Mouse (Mus musculus) lung, postnatal 0 days (tissue): ENCODE measurements at regions not wholly inside any gene's neighbourhood (a gene's known extent, or its start where the extent isn't known, plus 50 kb on each side); places are given as distances from the start of the nearest gene placed in this dataset.

Source experiments
- CTCF ChIP-seq: IDR thresholded peaks from 2 replicates; pipeline ENCODE4 v1.5.1; 2016; ENCODE audit warnings: antibody characterized with exemption, mild to moderate bottlenecking
- EP300 ChIP-seq: IDR thresholded peaks from 2 replicates; pipeline ENCODE4 v1.6.1; 2016; ENCODE audit warnings: antibody characterized with exemption, mild to moderate bottlenecking, control low read depth

GRCm38 (mm10) chr8:44455433-44455832 lies 479.8 kb upstream of the Fat1 start:
- TF ChIP-seq CTCF: no peak
- TF ChIP-seq EP300: no peak
